Mouse (Mus musculus): ENCODE measurements around the gene Hhipl2.

GRCm38 (mm10) chr1:183377045-183377444 lies 41.0 kb upstream of the Hhipl2 start:
- TF ChIP-seq POLR2A (IDR thresholded peaks at IDR 0.05; ENCODE audit: extremely low read depth, insufficient read depth, low read length): no peak
- no peak for TF ChIP-seq CTCF (IDR thresholded peaks at IDR 0.05; ENCODE audit: low read depth, low read length)
